Mouse (Mus musculus): ENCODE data around the gene Dscam.

Dscam gene

GRCm38 (mm10) chr16:96723066-96723669 lies 447.4 kb downstream of the Dscam start:
- DNase-seq (ENCODE audit: low spot score in 2 of 2), result no peak

DNA sequence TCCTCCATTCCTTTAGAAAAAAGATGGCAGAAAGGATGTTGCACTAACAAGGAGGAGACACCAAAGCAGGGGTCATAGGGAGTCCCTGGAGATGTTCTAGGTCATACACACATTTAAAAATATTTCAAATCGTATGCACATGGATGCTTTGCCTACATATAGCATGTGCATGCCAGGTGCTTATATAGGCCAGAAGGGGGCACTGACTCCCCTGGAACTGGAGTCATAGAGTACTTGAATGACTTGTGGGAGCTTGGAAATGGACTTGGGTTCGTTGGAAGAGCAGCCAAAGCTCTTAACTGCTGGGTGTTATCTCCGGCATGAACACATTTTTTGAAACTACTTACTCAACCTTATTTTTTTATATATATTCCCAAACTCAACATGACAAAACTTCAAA lies 448.4 kb downstream of the Dscam start:
- no peak for DNase-seq (ENCODE audit: low spot score in 2 of 2)

DNA sequence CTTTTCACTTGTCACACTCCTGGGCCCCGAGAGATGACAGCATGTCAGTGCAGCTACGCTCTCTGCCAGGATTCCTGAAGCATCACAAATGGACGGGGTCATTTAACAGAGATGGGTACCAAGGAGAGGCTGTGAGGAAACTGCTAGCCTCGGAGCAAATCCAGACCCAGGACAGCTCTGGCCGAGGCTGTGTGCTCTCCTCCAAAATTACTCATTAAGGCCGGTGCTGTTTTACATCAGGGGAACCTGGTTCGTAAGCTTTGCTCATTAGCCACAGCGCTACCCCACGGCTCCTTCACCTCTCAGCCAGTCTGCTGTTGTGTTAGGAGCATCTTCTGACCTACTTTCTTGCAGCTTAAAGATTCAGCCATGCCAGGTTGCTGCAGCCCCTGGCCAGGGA lies 449.3 kb downstream of the Dscam start:
- no peak for DNase-seq (ENCODE audit: low spot score in 2 of 2)

- DNase-seq (ENCODE audit: low spot score in 2 of 2), result no peak
Observed at GRCm38 (mm10) chr16:96720666-96721065, 449.9 kb downstream of the Dscam start.

- DNase-seq (ENCODE audit: low spot score in 2 of 2), result no peak
Observed at GRCm38 (mm10) chr16:96718221-96718620, 452.3 kb downstream of the Dscam start.

DNA sequence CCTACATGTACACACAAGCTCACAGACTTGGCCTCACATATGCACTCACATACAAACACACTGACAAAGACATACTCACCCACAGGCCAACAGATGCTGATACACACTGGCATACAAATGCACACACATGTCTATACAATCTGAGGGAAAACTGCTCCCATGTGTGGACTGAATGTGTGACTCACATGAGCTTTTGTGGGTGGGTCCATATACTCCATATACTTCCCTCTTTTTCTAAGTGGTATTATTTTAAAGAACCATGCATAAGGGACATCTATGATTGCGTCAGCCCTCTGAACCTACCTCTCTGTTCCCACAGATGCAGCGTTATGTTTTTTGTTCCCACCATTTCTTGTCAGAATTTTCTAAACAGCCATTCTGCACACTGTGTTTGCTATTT lies 453.9 kb downstream of the Dscam start:
- DNase-seq (ENCODE audit: low spot score in 2 of 2), result no peak

- DNase-seq (ENCODE audit: low spot score in 2 of 2), result no peak
Observed at GRCm38 (mm10) chr16:96711935-96712334, 458.6 kb downstream of the Dscam start.

- DNase-seq (ENCODE audit: low spot score in 2 of 2), result no peak
Observed at GRCm38 (mm10) chr16:96700551-96700950, 470.0 kb downstream of the Dscam start.

DNA sequence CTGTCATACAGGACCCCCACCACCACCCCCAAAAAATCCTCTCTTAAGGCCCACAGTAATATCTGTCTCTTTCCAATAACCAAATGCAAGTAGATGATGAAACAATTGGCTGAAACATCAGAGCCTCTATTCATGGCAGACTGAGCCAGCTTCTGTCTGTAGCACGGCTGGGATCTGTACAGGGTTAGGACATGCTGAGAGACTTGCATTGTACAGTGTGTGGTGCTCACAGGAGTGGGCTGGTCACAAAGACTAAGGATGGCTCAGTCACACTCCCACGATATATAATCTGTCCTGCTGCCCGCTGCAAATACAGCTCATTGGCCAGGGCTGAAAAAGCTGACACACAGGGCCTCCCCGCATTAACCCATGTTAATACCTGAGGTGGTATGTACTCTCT lies 474.7 kb downstream of the Dscam start:
- DNase-seq (ENCODE audit: low spot score in 2 of 2), result no peak

- DNase-seq (ENCODE audit: low spot score in 2 of 2), result no peak
Observed at GRCm38 (mm10) chr16:96691576-96691975, 479.0 kb downstream of the Dscam start.

DNA sequence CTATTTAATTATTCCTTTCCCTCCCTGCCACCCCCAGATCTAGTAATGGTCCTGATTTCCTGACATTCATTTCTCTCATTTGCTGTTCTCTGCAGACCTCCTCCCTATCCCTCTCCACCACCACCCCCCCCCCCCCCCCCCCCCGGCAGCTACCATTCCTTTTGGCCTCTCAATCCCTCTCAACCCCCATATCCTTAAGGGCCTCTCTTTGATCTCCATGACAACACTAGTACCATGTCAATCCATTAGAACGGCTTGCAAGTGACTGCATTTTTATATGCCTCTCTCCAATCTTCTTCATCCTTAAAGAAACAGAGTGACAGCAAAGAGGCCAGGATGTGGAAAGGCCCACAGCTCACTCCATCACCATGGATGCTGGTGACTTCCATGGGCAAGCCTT lies 480.5 kb downstream of the Dscam start:
- DNase-seq (ENCODE audit: low spot score in 2 of 2), result no peak

- no peak for DNase-seq (ENCODE audit: low spot score in 2 of 2)
Observed at GRCm38 (mm10) chr16:96689419-96689818, 481.1 kb downstream of the Dscam start.

GRCm38 (mm10) chr16:96685065-96685464 lies 485.5 kb downstream of the Dscam start:
- no peak for DNase-seq (ENCODE audit: low spot score in 2 of 2)

GRCm38 (mm10) chr16:96684581-96684980 lies 486.0 kb downstream of the Dscam start:
- DNase-seq (ENCODE audit: low spot score in 2 of 2), result peak; percentile 41 to 66

- no peak for DNase-seq (ENCODE audit: low spot score in 2 of 2)
Observed at GRCm38 (mm10) chr16:96682289-96682972, 488.1 kb downstream of the Dscam start.

DNA sequence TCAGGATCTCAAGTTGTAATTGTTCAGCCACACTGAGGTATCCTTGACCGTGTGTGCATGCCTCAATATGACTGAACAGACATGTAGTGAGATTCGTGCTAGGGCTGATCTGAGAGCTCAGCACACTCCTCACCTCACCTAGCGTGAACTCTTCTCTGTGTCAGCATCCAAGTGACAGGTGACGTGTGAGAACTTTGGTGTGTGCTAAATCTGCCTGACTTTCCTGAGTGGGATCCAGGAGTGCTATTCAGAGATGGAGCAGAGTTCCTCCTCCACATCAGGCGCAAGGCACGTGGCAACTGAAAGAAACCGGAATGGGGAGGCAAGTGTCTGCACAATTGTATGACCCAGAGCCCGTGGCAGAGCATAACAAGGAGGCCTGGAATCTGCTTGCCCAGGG lies 490.6 kb downstream of the Dscam start:
- DNase-seq (ENCODE audit: low spot score in 2 of 2), result no peak

GRCm38 (mm10) chr16:96677471-96677870 lies 493.1 kb downstream of the Dscam start:
- no peak for DNase-seq (ENCODE audit: low spot score in 2 of 2)

DNA sequence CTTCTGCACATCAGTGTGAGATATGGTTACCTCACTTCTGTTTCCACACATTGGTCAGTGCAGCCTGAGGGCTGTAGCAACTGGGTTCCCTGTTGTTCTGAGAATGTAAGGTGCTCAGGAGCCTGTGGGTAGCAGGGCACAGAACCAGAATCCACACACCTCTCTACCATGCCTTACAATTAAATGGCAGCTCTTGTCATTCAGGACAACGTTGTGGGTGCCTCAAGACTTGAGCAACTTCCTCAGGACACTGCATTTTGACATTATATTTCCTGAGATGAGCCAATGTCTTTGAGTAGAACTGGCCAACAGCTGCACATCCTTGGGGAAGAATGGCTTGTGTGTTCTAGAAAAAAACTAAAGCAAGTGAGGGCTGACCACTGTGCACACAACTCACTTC lies 493.9 kb downstream of the Dscam start:
- DNase-seq (ENCODE audit: low spot score in 2 of 2), result no peak

- DNase-seq (ENCODE audit: low spot score in 2 of 2), result no peak
Observed at GRCm38 (mm10) chr16:96673191-96673847, 497.2 kb downstream of the Dscam start.

DNA sequence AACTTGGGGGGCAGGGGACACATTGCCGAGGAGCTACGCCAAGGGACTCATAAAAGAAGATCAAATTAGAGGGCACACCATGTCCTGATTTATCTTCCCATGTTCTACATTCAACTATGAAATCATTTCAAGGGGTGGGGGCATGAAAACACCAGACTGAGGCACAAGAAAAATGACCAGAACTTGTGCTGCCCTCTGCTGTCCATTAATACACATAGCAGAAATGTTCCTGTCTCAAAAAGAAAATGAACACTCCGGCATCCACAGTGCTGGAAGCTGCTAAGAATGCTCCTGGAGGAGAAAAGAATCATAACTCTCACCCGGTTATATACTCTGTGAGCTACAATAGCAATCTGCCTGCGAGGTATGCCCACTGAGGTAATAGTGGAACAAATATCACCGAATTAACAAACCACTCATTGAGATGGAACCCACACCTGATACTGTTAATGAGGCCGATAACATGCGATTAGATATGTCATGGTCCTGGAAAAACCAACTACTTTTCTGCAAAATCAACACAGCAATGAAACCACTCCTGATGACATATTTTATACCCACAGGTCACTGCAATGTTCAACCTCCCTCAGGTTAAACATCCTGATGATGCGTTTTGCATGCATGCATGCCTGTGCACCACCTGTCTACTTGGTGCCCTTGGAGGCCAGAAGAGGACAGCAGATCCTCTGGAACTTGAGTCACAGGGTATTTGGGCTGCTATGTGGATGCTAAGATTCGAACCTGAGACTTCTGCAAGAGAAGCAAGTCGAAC lies 498.8 kb downstream of the Dscam start:
- no peak for DNase-seq (ENCODE audit: low spot score in 2 of 2)

DNA sequence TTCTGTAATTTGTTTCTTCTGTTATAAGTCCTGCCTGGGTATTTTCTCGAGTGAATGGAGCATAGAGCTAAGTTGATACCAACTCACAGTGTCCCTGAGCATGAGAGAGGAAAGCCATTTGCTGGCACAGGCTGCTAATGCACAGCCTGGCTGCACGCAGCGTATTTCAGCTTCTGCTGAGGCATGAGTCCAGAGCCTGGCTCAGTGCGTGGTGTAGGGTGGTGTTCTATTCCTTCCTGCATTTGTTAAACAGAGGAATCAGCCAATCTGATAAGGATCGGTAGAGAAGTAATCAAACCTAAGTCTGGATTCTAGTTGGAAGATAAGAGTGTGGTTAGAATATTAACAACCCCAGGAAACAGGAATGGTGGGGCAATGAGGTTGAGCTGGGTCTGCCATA lies 500.8 kb downstream of the Dscam start:
- no peak for DNase-seq (ENCODE audit: low spot score in 2 of 2)

- no peak for DNase-seq (ENCODE audit: low spot score in 2 of 2)
Observed at GRCm38 (mm10) chr16:96668478-96668877, 502.1 kb downstream of the Dscam start.
